Mouse (Mus musculus) neutrophil, adult 5-6 weeks (primary cell): ENCODE measurements around the gene Slc22a22. TPM values are rescaled to one million over a fixed set of nuclear protein-coding genes. Genes with fewer than 3 reads are reported as not detected.

Experiments
- ATAC-seq: fragments of 151-379, 151-347 bp; 2 replicates; pipeline ENCODE4 v1.8.0; 2017; ENCODE audit warnings: mild to moderate bottlenecking, moderate TSS enrichment; ENCODE audit not compliant: insufficient number of reproducible peaks, poor library complexity, low FRiP score, severe bottlenecking; ENCODE audit errors: extremely low read depth
- total RNA-seq: library from RNA; stranded (forward); fragments of 200-1000 nt; gene quantifications from 2 replicates; pipeline ENCODE4 v1.2.3, GENCODE M21; 2017

Slc22a22 gene
- not detected in 2 replicates for total RNA-seq

GRCm38 (mm10) chr15:57477525-57477924, at the start of gene Slc22a22:
Slc22a22 (minus strand) TSS chr15:57477625.
- ATAC-seq = no peak

GRCm38 (mm10) chr15:57523510-57524298, 46.3 kb upstream of the Slc22a22 start:
- ATAC-seq = no peak

- ATAC-seq = no peak
Measured at GRCm38 (mm10) chr15:57522160-57522559, 44.7 kb upstream of the Slc22a22 start.

- ATAC-seq = no peak
Measured at GRCm38 (mm10) chr15:57509185-57510172, 32.1 kb upstream of the Slc22a22 start.

- ATAC-seq = no peak
Measured at GRCm38 (mm10) chr15:57508242-57509184, 31.1 kb upstream of the Slc22a22 start.

GRCm38 (mm10) chr15:57504126-57504705, 26.8 kb upstream of the Slc22a22 start:
- no peak for ATAC-seq

GRCm38 (mm10) chr15:57503656-57504055, 26.2 kb upstream of the Slc22a22 start:
- ATAC-seq = no peak

GRCm38 (mm10) chr15:57501559-57501958, 24.1 kb upstream of the Slc22a22 start:
- no peak for ATAC-seq

- ATAC-seq = no peak
Measured at GRCm38 (mm10) chr15:57496106-57496505, 18.7 kb upstream of the Slc22a22 start.

- ATAC-seq = no peak
Measured at GRCm38 (mm10) chr15:57482509-57482908, 5.1 kb upstream of the Slc22a22 start.

- ATAC-seq = no peak
Measured at GRCm38 (mm10) chr15:57471648-57472047, 5.8 kb downstream of the Slc22a22 start.

- ATAC-seq = no peak
Measured at GRCm38 (mm10) chr15:57465996-57466395, 11.4 kb downstream of the Slc22a22 start.

GRCm38 (mm10) chr15:57465061-57465460, 12.4 kb downstream of the Slc22a22 start:
- ATAC-seq = no peak

GRCm38 (mm10) chr15:57464066-57464465, 13.4 kb downstream of the Slc22a22 start:
- no peak for ATAC-seq

GRCm38 (mm10) chr15:57461284-57461683, 16.1 kb downstream of the Slc22a22 start:
- ATAC-seq = no peak

GRCm38 (mm10) chr15:57457374-57457773, 20.1 kb downstream of the Slc22a22 start:
- ATAC-seq = no peak

GRCm38 (mm10) chr15:57434710-57435404, 42.6 kb downstream of the Slc22a22 start:
- no peak for ATAC-seq

GRCm38 (mm10) chr15:57408498-57408897, 68.9 kb downstream of the Slc22a22 start:
- ATAC-seq = no peak
